Mouse (Mus musculus) embryo, embryonic 11.5 days (tissue): ENCODE measurements around the gene Retreg3.

Source experiments
- DNase-seq: peaks from one replicate; pipeline ENCODE4 v3.0.0-alpha.2; 2012; ENCODE audit warnings: low read depth, low spot score

Gene Retreg3

GRCm38 (mm10) chr11:101056885-101057284 is 62.8 kb downstream of the Retreg3 start:
- no peak for DNase-seq

GRCm38 (mm10) chr11:101055418-101055817 is 64.3 kb downstream of the Retreg3 start:
- no peak for DNase-seq

- DNase-seq = no peak
These were observed 65.7 kb downstream of the Retreg3 start for GRCm38 (mm10) chr11:101053974-101054373.

- no peak for DNase-seq
These were observed 66.8 kb downstream of the Retreg3 start for GRCm38 (mm10) chr11:101052751-101053473.

GRCm38 (mm10) chr11:101051617-101052016 is 68.1 kb downstream of the Retreg3 start:
- no peak for DNase-seq

- DNase-seq = no peak
These were observed 68.6 kb downstream of the Retreg3 start for GRCm38 (mm10) chr11:101051051-101051493.

- DNase-seq = no peak
These were observed 69.3 kb downstream of the Retreg3 start for GRCm38 (mm10) chr11:101050359-101050758.

GRCm38 (mm10) chr11:101047502-101047901 is 72.2 kb downstream of the Retreg3 start:
- no peak for DNase-seq

- no peak for DNase-seq
These were observed 73.3 kb downstream of the Retreg3 start for GRCm38 (mm10) chr11:101046440-101046839.
